Mouse (Mus musculus) kidney, adult 9 months (tissue): Measurements from ENCODE around the gene 1600014C23Rik.

ENCODE experiments used
- DNase-seq: peaks from one replicate; pipeline ENCODE4 v3.0.0; 2022

The 1600014C23Rik gene

DNA sequence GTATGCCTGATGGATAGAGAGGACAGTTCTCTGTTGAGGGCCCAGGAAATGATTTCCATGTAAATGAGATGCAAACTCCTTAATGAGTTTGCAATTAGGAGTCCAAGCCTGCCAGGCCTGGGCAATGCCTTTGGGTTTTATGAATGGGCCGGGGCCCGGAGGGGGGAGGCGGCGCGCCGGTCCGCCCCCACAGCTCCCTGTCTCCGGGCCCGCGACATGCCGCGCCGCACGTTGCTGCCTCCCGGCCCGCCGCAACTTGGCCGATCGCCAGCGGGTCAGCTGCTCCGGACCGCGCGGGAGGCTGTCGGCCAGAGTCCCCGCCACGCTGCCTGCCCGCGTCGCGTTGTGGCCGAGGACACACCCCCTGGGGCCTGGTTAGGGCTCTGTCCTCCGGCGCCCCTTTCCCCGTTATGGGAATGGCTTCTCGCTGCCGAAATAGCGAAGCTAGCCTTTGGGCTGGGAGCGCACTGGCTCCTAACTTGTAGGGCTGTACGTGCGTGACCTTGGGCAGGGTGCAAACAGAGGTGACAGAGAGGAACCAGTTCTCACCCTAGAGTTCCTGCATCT is at the start of gene 1600014C23Rik:
Gene 1600014C23Rik (minus strand): TSS at position 110 of the 567 bp plus-strand sequence.
- DNase-seq, result peak; percentile 69

DNA sequence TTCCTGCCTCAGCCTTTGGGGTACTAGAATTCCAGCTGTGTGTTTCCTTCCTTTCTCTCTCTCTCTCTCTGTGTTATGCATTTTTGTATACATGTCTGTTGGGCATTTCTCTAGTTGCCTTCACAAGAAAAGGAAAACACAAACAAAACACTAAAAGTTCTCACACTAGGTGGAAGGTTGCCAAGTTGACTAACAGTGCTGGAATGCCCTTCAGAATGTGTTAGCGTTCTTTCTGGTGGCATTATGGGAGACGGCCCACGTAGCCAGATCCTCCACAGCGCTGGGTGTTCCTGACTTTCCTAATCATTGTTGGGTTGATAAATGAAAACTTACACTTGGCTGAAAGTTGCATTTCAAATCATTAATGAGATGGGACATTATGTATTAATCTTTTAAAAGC is 44.8 kb upstream of the 1600014C23Rik start:
- peak; percentile 22 for DNase-seq

DNA sequence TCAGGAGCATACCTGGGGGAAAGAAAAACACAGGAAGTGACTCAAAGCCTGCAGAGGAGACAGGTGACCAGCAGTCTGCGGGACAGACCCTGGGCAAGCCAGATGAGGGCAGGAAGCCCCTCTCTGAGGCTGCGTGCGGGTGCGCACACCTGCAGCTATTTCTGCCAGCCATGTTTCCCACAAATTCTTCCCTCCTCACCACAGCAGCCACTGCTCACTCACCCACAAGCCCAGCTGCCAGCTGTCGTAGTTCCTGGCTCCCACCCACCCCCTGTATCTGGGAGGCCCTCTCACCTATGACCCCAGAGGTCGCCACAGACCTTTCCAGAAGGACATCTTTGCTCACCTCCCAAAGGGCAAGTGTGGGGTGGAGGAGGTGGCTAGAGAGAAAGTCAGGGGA is 43.8 kb upstream of the 1600014C23Rik start:
- DNase-seq, result no peak

DNA sequence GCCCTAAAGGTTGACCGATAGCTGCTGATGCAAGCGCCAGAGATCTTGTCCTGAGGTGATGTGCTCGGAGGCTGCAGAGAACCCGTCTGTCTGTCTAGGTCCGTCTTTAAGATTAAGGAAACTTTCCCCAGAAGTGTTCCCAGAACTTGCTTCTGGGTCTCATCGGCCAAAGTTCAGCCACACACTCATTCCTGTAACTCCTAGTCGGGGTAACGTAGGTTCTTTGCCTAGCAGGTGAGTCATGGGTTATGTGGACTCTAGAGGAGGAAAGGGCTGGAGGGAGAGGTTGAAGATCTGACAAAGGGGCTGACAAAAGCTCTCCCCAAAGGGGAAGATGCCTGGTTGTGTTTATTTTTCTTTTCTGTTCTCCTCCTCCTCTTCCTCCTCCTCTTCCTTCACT is 42.5 kb upstream of the 1600014C23Rik start:
- DNase-seq, result no peak

DNA sequence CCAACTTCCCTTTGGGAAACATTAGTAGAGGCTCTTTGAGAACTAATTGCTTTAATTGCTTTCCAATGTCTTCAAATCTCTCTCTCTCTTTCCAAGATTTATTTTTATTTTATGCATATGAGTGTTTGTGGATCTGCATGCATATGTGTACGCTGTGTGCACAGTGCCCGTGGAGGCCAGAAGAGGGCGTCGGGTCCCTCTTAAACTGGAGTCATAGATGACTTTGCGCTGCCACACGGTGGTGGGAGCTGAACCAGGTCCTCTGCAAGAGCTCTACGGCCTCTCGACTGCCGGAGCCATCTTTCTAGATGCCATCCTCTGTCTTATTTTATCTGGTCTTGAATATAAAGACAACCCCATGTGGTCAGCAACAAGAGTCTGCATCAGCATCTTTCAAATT is 41.8 kb upstream of the 1600014C23Rik start:
- no peak for DNase-seq

DNA sequence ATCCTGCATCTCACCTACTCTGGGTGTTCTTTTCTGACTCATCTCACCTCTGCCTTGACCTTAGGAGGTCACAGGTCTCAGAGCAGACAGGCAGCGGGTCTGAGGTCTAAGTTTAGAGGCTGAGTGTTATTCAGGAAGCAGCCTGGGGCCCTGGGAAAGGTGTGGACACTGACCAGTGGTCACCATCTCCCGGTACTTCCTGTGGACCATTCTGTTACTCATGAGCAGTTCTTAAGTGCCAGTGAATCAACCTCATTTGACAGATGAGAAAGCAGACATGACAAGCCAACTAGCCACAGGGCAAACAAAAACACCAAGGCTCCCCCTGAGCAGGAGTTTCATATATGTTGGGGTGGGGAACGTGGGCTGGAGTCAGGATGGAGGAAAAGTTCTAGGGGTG is 38.9 kb upstream of the 1600014C23Rik start:
- DNase-seq, result no peak

DNA sequence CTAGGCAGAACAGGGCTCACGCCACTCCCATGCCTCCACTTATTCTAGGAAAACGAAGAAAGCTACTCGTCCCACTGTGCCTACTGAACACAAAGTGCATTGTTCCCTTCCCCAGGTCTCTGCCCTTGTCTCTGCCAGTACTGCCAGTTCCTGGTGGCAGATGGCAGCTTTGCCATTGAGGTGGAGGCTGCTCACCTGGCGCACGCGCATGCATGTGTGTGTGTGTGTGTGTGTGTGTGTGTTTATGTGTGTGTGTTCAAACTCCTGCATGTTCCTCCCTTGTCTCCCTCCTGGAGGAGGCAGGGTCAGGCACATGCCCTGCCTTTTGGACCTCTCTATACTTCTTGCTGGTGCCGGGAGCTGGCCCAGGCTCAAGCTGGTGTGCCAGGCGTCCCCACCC is 38.5 kb upstream of the 1600014C23Rik start:
- DNase-seq, result no peak

GRCm38 (mm10) chr17:45770441-45770840 is 36.8 kb upstream of the 1600014C23Rik start:
- no peak for DNase-seq

DNA sequence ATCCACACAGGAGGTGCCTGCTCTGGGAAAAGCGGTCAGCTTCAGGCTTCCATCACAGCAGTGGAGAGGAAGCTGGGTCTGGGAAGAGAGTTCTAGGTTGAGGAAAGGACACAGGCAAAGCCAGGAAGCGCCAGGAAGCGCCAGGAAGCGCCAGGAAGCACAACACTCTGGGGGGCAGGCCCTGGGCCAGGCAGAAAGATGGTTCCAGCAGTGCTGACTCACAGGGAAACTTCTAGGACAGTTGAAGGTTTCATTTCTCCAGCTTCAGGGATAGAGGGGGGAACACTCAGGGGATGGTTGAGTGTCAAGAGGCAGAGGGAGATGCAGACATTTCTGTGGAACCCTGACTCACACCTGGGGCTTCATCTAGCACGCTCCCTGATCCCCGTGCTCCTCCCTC is 36.2 kb upstream of the 1600014C23Rik start:
- DNase-seq, result peak; percentile 16

DNA sequence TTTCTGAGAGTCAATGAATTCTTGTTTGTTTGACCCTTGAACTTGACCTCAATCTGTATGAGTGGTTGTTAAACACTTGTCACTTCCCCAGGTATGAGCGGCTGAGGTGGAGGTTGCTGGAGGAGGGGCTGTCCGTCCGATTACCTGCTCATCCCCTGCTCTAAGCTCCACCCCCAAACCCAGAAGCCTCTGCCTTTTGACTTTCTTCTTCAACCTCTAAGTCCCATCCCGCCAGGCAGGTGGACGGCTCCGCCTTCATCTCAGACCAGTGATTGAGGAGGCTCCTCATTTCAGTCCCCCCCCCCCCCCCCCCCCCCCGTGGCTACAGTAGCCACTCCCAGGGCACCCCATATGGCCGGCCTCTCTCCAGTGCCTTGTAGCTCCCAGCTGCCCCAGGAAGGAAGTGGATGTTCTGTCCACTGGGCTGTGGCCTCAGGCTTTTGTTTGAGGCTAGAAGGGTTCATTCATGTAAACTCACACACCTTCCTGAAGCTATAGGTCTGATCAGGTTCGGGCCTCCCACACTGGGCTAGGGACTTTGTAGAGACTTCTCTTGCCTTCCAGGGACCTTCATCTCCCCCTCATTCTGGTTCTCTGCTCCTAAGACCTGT is 34.0 kb upstream of the 1600014C23Rik start:
- no peak for DNase-seq

GRCm38 (mm10) chr17:45766735-45767535 is 33.3 kb upstream of the 1600014C23Rik start:
- peak; percentile 89 for DNase-seq

DNA sequence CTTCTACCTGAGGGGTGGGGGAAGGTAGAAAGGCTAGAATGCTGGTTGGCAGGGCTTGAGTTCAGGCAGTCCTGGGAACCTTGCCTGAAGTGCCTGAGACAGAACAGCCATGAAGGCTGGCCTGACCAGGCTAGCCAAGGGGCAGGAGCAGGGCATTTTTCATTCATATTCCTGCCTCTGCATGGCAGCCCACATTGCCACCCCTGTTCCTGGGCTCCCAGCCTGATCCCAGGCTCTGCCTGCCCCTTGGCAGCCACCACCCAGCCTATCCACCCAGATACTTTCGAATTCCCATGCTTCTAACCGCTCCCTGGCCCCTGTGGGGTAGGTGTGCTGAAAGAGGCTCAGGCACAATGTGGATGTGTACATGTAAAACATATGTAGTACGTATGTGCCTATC is 32.3 kb upstream of the 1600014C23Rik start:
- DNase-seq, result no peak

DNA sequence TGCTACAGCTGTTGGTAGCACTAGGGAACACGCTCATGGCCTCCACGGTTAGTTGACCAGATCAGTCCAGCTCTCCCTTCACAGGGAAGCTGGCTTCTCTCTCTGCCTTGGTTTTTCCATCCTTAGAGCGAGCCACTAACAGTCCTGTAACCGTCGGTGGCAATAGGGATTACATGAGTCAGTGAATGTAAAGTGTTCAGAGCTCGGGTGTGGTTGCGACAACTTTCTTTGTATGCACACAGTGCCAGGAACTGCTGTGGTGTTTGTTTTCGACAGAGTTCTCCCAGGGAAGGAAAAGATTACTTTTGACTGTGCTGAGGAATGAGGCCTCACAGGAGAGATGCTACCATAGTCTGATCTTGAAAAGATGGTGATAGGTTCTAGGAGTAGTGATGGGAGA is 29.5 kb upstream of the 1600014C23Rik start:
- no peak for DNase-seq

DNA sequence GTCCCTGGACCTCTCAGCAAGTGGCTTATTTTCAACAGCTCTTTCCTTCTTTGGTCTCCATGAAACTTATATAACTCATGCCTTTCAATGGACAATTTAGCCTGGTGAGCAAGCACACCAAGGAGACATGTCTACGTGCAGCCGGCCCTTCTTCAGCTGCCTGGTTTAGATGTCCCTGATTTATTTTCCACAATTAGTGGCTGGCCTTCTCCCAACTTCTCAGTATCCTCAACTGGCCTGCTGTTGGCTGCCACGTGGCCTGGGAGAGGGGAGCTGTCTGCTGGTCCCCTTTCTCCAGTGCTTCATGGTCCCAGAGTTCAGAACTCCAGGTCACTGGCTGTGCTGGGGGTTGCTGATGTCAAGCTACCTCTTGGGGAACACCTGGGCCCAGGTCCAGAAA is 28.3 kb upstream of the 1600014C23Rik start:
- DNase-seq, result no peak

- DNase-seq, result no peak
Observed at GRCm38 (mm10) chr17:45760965-45761645, 27.5 kb upstream of the 1600014C23Rik start.

DNA sequence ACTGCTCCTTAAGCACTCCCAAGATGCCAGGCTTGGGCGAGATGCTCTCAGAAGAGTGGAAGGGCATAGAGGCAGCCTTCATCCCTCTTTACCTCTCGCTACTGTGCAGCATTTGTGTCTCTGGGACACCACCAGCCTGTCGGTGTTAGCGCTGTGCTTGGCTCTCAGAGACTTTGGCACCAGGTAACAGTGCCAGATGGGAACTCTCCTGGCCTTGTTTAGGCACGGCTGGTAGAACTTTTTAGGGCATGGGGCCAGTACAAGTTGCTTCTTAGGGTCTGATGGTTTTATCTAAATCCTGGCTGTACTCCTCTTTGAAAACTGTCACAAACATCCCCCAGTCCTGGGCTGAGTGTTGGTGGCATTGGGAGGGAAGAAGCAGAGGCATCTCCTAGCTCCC is 26.1 kb upstream of the 1600014C23Rik start:
- DNase-seq, result no peak

DNA sequence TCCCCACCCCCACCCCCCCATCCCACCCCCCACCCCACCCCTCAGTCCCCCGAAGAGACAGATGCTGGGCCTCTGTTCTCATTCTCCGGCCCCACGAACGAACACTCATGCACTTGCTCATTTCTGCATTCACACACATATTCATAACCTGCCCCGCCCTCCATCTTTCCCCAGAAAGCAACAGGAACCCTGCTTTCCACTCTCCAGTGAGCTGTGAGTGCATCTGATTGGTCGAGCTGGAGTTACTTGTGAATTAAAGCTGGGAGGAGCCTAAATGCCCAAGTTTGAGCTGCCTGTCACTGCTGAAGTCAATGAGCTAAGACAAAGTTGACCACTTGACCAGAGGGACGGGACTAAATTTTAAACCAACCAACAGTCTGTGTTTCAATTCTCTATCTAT is 25.2 kb upstream of the 1600014C23Rik start:
- no peak for DNase-seq

GRCm38 (mm10) chr17:45757932-45758331 is 24.3 kb upstream of the 1600014C23Rik start:
- no peak for DNase-seq

- no peak for DNase-seq
Observed at GRCm38 (mm10) chr17:45756831-45757230, 23.2 kb upstream of the 1600014C23Rik start.

GRCm38 (mm10) chr17:45756391-45756790 is 22.7 kb upstream of the 1600014C23Rik start:
- no peak for DNase-seq

- no peak for DNase-seq
Observed at GRCm38 (mm10) chr17:45754186-45754862, 20.7 kb upstream of the 1600014C23Rik start.

DNA sequence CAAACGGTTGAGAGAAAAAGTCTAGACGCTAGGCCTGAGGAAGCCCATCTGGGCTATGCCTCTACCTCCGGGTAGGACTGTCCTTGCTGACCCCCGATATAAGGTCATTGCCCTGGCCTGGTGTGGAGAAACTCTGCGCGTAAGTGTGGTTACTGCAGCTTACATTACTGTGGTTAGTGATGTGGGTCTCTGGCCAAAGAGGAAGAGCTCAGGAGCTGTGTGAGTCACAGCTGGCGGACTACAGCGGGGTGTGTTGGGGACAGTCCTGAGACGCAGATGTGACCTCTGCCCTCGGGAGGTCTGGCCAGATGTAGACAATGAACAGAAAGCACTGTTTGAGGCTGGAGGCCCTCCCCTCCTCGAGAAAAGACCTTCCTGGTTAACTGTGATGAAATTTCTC is 19.0 kb upstream of the 1600014C23Rik start:
- no peak for DNase-seq

DNA sequence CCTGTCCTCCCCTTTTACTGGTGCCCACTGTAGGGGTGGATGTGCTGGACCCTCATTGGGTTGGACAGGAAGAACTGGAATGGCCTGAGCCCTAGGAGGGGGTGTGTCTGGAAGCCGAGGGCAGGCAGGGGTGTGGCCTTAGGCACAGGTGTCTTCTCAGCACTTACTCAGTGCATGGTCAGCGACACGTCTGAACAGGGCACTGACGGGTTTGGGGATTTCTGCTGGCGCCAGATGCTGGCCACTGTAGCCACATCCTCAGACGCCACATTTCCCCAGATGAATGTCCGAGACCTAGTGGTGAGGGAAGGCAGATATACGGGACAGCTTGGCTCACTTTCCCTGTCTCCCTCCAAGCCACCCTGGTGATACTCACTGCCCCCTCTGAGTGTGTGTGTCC is 18.4 kb upstream of the 1600014C23Rik start:
- no peak for DNase-seq
